Mouse (Mus musculus) cerebellum, adult 2 months (tissue): ENCODE data around the gene Taf1b. TPM values are rescaled to one million over a fixed set of nuclear protein-coding genes. Genes with fewer than 3 reads are reported as not detected.
"Not testable (repeated sequence)": the region's sequence is repeated elsewhere in the genome, so short reads cannot be mapped to it uniquely, and the experiment has no call there.

Experiments
- DNase-seq, 2 experiments: peaks; one replicate each; pipeline ENCODE4 v3.0.0; 2021
- H3K27ac ChIP-seq: fragments of 200-500 bp; 2 replicates; pipeline ENCODE4 v1.5.1; 2012; ENCODE audit warnings: low read length, control low read depth, inconsistent platforms; ENCODE audit not compliant: insufficient read depth
- H3K27me3 ChIP-seq: fragments of 200-500 bp; 2 replicates; pipeline ENCODE4 v1.6.1; 2012; ENCODE audit warnings: inconsistent platforms, mild to moderate bottlenecking, low read length, moderate library complexity; ENCODE audit not compliant: control insufficient read depth, insufficient read depth
- H3K4me1 ChIP-seq: fragments of 200-500 bp; 2 replicates; pipeline ENCODE4 v1.6.1; 2011; ENCODE audit warnings: low read length; ENCODE audit not compliant: control insufficient read depth, insufficient read depth
- H3K4me3 ChIP-seq: fragments of 200-500 bp; replicated peaks from 2 replicates; pipeline ENCODE3; 2011; ENCODE audit warnings: mild to moderate bottlenecking, low read depth, low read length, control low read depth; ENCODE audit not compliant: insufficient read depth
- CTCF ChIP-seq: fragments of 200-500 bp; IDR thresholded peaks from 2 replicates; pipeline ENCODE4 v1.5.1; 2011; ENCODE audit warnings: low read depth, mild to moderate bottlenecking, control low read depth, low read length, moderate library complexity, borderline replicate concordance; ENCODE audit not compliant: insufficient read depth
- POLR2A ChIP-seq: fragments of 200-500 bp; IDR thresholded peaks from 2 replicates; pipeline ENCODE4 v1.6.1; 2011; ENCODE audit warnings: low read length, control low read depth, borderline replicate concordance; ENCODE audit not compliant: insufficient read depth
- WGBS: fragments of 180-500 bp; shearing (Covaris S2); methylation state at CpG from one replicate; pipeline ENCODE4 v1.1.7; 2018; 5-methylcytosine and 5-hydroxymethylcytosine counted together
- polyA plus RNA-seq: library from polyadenylated mRNA; depleted of rRNA; stranded (reverse); fragments of >200 nt; gene quantifications from 2 replicates; pipeline ENCODE4 v1.2.3, GENCODE M21; 2012

Taf1b gene
- polyA plus RNA-seq, 1 experiment = 17.7 TPM

DNA sequence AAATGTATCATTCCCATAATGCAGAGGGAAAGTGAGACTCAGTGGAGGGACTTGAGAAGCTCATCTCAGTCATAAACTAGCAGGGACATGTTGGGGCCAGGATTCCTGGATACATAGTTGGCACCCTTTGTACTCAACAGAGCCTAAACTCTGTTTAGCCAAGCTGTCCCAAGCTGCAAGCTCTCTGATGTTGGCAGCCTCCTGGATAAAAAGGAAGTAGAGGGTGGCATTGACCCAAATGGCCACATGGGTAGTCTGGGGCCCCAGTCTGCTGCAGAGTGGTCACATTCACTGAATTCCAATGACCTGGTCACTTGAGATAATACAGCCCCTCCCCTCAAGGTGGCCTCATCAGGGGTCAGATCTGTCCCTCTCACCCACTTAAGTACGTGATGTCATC is 11.3 kb upstream of the Taf1b start:
- 80% methylated on average over 1 of the region's 1 CpGs for WGBS
- no peaks in the 10 kb centered on the region for H3K27me3 ChIP-seq

DNA sequence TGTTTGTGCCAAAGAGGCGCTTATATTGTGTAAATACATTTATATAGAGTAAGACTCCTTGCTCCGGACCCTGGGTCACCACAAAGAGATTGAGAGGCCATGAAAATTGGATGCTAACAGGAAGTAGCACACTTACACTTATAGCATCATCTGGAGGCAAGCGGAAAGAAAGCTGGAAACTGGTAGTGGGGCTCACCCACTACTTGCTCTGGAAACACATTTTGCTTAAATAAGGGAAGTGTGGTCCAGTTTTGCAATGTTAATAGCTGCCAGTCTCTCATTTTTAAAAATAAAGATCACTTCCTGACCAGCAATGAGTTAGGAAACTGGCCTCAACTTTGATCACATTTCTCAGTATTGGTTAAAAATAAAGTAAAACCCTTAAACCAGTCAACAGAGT is 5.7 kb upstream of the Taf1b start:
- not testable (repeated sequence) for DNase-seq, H3K27me3 ChIP-seq, H3K27ac ChIP-seq, H3K4me3 ChIP-seq, H3K4me1 ChIP-seq
- 96% methylated on average over 3 of the region's 3 CpGs for WGBS

More for the DNA sequence above, 11.3 kb upstream of the Taf1b start:
- TF ChIP-seq POLR2A = no peak
- TF ChIP-seq CTCF = no peak
- Histone ChIP-seq H3K4me3 (no peak overlapping the region), H3K4me1 (no peaks in the 10 kb centered on the region), H3K27ac (no peak overlapping the region)
- DNase-seq = no peak

DNA sequence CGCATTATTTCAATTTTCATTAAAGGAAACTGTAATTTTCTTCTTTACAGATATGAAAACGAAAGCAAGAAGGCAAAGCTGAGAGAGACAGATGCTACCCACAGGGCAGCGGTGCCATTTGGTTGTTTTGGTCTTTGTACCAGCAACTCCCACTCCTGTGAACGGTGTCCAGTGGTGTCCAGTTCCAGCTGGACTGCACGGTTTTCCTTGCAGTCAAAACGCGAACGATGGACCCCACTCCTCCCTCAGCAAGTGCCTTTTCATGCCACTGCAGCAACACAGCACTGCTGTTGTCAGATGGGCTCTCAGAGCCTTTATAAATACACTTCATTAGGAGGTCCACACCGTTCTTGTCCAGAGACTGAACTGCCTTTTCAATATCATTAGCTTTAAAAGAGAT is 5.1 kb upstream of the Taf1b start:
- no peak for DNase-seq
- 55% methylated on average over 9 of the region's 9 CpGs for WGBS
- no peaks in the 10 kb centered on the region for H3K27me3 ChIP-seq
- no peak for TF ChIP-seq POLR2A
- TF ChIP-seq CTCF = no peak
- no peak overlapping the region for H3K27ac ChIP-seq
- no peaks in the 10 kb centered on the region for H3K4me1 ChIP-seq
- H3K4me3 ChIP-seq = no peak overlapping the region

DNA sequence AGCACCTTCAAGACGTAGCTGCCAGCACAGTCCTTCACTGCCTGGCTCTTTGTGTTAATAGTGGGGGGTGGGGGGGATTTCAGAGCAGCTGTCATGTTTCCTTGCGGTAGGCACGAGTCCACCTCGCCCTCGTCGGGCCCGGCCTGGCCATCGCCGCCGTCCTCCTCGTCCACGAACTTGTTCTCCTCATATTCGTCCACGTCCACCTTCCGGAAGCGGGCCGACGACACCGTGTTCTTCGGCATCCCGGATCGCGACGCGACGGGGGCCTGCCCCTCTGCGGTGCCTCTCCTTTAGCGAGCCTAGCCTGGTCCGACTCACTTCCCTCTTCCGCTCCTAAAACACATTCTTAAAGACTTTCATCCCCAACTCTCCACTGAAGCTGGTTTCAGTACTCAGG is 4.7 kb upstream of the Taf1b start:
- TF ChIP-seq POLR2A = no peak
- TF ChIP-seq CTCF = no peak
- no peaks in the 10 kb centered on the region for H3K4me1 ChIP-seq
- DNase-seq = no peak
- no peak overlapping the region for H3K27ac ChIP-seq
- no peaks in the 10 kb centered on the region for H3K27me3 ChIP-seq
- no peak overlapping the region for H3K4me3 ChIP-seq
- 50% methylated on average over 30 of the region's 30 CpGs for WGBS

DNA sequence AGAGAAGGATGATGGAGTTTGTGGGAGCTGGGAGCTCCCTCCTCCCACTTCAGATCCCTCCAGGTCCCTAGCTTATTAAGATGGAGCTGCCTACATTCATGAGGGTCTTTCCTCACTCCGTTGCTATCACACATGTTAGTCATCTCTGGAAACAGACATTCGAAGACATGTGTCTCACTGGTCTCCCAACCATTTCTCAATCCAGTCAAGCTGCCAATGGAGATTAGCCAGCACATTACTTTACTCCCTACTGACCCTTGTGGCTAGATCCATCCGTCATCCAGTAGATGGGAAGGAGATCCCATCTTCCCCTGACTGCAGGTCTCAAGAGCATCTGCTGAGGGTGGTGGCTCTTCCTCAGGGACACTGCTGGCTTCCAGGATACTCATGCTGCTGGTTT is 3.4 kb upstream of the Taf1b start:
- H3K4me3 ChIP-seq, DNase-seq, H3K4me1 ChIP-seq, H3K27me3 ChIP-seq, H3K27ac ChIP-seq: not testable (repeated sequence)
- 48% methylated on average over 3 of the region's 3 CpGs for WGBS

DNA sequence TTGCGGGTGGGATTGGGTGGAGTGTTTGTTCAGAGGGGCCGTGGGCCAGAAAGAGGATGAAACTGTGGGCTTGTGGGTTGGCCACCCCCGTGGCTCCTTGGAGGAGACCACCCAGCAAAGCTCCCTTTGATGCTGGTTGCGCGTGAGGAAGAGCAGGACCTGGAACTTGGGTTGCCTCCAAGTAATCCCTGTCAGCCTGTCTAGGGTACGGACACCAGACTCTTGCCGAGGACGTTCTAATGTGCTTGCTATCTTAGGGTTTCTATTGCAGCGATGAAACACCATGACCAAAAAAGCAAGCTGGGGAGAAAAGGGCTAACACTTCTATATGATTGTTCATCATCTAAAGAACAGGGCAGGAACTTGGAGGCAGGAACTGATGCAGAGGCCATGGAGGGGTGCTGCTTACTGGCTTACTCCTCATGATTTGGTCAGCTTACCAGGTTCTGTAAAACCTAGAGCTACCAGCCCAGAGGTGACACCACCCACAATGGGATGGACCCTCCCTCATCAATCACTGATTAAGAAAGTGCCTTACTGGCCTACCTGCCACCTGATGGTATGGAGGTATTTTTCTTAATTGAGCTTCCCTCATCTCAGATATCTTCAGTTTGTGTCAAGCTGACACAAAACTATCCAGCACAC is 804 bp downstream of the Taf1b start:
- not testable (repeated sequence) for DNase-seq
- H3K27ac ChIP-seq = peak overlapping the region; percentile 45; the same call in 1 of the 2 replicates
- WGBS = under 1% methylated on average over 9 of the region's 9 CpGs

DNA sequence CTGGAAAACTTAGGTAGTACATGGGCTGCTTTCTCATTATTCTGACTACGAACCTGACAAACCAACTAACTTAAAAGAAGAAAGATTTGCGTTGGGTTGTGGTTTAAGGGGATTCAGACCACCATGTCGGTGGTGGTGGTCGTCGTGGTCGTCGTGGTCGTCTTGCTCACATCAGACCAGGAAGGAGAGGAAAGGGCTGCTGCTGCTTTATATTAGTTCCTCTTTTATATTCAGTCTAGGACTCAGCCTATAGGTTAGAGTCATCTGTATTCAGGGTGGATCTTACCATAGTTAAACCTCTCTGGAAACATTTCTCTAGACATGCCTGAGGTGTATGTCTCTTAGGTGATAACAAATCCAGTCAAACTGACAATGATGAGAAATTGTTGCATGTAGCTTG is 19.0 kb downstream of the Taf1b start:
- TF ChIP-seq POLR2A = no peak
- no peak for TF ChIP-seq CTCF
- 85% methylated on average over 8 of the region's 8 CpGs for WGBS
- DNase-seq = no peak

More for the DNA sequence above, 804 bp downstream of the Taf1b start:
- not testable (repeated sequence) for H3K27me3 ChIP-seq, H3K4me1 ChIP-seq
- peak overlapping the region; percentile 84 for H3K4me3 ChIP-seq

DNA sequence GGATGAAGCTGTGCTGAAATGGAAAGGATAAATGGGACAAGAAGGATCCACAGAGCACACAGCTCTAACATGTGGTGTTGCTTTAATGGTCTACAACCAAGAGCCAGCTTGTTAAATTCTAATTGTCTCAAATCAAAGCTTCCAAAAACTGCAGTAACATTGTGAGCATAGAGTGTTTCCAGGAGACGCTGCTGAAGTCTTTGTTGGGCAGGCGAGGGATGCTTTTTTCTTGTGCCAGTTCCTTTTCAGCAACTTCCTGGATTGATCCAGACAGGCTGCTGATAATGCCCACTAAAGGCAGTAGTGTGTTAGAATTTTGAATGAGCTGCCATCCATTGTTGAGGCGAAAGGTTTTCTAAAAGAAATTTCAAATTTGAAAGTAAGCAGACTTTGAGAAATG is 22.9 kb downstream of the Taf1b start:
- no peak for DNase-seq
- H3K27ac ChIP-seq = no peak overlapping the region

More for the DNA sequence above, 19.0 kb downstream of the Taf1b start:
- Histone ChIP-seq H3K27ac (no peak overlapping the region), H3K27me3 (no peaks in the 10 kb centered on the region), H3K4me3 (no peak overlapping the region), H3K4me1 (no peaks in the 10 kb centered on the region; the same call in 1 of the 2 replicates)

DNA sequence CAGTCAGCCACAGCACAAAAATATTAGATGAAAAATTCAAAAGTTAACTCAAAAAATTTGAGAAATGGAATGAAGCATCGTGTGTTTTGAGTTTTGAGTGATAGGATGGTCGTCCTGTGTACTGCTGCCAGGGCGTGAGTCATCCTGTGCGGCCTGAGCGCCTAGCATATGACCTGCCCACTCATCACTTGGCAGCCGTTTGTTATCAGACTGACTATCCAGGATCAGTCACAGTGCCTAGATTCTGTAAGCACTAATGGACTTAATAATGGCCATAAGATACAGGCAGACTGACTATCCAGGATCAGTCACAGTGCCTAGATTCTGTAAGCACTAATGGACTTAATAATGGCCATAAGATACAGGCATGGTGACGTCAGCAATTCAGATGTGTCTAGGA is 26.9 kb downstream of the Taf1b start:
- peak; percentile 19 to 58 for DNase-seq
- not testable (repeated sequence) for H3K4me3 ChIP-seq, H3K4me1 ChIP-seq, H3K27me3 ChIP-seq, H3K27ac ChIP-seq
- WGBS = 53% methylated on average over 7 of the region's 7 CpGs

More for the DNA sequence above, 22.9 kb downstream of the Taf1b start:
- TF ChIP-seq POLR2A = no peak
- no peak for TF ChIP-seq CTCF
- Histone ChIP-seq H3K27me3 (no peaks in the 10 kb centered on the region), H3K4me3 (no peak overlapping the region), H3K4me1 (no peaks in the 10 kb centered on the region)
- 72% methylated on average over 3 of the region's 3 CpGs for WGBS
